Mouse (Mus musculus): ENCODE measurements around the gene Aqp2.

The Aqp2 gene

GRCm38 (mm10) chr15:99578802-99579485, at the start of gene Aqp2:
Gene Aqp2, plus strand, starts transcription at chr15:99579055.
- peak; percentile 23 for DNase-seq

- DNase-seq = peak; percentile 4
Observed at GRCm38 (mm10) chr15:99531146-99531545, 47.7 kb upstream of the Aqp2 start.

GRCm38 (mm10) chr15:99532023-99532422, 46.8 kb upstream of the Aqp2 start:
- no peak for DNase-seq

GRCm38 (mm10) chr15:99536889-99537862, 41.7 kb upstream of the Aqp2 start:
- no peak for DNase-seq

- DNase-seq = no peak
Observed at GRCm38 (mm10) chr15:99539891-99540290, 39.0 kb upstream of the Aqp2 start.

DNA sequence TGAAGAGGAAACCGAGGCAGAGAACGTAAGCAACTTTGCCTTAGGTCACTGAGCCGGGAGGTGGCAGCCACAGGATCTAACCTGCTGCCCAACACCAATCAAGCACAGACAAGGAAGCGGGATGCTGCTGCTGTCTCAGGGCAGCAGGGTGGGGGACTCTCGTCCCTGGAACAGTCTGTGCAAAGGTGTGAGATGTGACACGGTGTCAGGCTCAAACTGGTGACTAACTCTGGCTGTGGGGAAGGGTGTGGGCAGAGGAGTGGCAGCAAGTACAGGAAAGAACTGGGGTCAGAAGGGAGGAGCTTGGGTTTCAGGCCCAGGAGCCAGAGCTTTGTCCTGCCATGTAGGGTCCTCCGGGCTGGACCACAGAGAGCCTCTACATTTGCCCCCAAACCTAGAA, 34.8 kb upstream of the Aqp2 start:
- no peak for DNase-seq

- no peak for DNase-seq
Observed at GRCm38 (mm10) chr15:99546596-99546995, 32.3 kb upstream of the Aqp2 start.

DNA sequence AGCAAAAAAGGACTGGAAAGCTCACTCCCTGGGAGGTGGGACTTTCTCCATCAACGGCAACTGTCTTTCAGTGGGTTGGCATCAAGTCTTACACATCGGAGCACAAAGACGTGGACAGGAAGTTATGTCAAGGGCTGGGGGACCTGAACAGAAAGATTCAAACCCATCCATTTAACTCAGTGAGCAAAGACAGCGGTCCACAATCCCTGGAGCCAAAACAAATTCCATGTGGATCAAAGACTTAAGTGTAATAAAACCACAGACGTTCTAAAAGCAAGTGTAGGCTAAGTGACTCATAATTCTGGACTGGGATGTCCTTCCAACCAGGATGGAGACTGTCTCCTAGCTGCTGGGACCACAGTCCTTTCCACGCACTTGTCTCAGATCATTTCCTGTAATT, 31.1 kb upstream of the Aqp2 start:
- DNase-seq = no peak

DNA sequence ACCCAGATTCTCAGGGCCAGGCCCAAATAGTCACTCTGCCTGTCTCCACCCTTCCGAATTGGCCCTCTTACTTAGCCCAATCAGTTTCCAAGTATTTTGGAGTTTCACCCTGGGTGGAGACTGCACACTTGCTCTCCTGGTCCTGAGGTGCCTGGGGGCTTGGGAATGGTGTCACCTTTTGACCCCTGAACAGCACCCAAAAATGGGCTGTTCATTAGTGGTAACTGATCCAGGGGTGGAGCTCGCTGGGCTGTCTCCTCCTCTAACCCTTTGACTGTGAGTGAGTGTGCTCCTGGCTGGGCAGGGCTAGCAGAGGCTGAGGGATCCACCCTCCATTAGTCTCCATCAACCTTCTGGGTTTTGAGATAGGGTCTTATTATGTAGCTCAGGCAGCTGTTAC, 29.0 kb upstream of the Aqp2 start:
- no peak for DNase-seq

GRCm38 (mm10) chr15:99553767-99554166, 25.1 kb upstream of the Aqp2 start:
- DNase-seq = no peak

- no peak for DNase-seq
Observed at GRCm38 (mm10) chr15:99558947-99559346, 19.9 kb upstream of the Aqp2 start.

GRCm38 (mm10) chr15:99560246-99560645, 18.6 kb upstream of the Aqp2 start:
- DNase-seq = no peak

DNA sequence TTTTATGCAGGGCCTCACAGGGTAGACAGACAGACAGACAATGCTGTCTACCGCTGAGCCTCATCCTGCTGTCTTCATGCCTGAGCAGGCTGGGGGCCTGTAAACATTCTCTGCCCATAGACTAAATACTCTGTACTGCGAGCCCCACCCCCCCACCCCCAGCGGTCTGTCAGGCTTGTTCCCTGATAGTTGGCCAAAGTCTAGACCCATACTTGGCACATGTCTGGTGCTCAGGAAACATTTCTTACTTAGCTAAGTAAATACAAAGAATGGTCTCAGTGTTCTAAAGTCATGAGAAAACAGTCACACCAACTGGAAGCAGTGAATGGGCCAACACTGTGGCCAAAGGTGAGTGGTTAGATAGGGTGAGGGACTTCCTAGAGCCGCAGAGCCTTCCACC, 11.5 kb upstream of the Aqp2 start:
- peak; percentile 34 for DNase-seq

GRCm38 (mm10) chr15:99568682-99569081, 10.2 kb upstream of the Aqp2 start:
- no peak for DNase-seq

DNA sequence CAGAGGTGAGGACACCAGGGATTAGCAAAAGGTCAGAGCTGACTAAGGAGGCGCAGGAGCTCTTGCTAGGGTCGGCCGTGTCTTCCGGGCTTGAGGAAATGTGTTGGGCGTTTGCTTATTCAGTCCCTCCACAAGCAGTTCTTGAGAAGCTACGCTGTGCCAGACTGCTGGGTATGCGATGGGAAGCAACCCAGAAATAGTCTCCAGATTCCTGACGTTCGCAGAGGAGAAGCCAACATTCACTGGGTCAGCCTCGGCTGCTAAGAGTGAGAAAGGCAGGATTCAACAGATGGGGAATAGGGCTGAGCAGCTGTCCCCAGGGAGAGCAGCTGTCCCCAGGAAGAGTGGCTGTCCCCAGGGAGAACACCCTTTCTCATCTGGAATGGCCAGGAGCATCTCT, 9.7 kb upstream of the Aqp2 start:
- no peak for DNase-seq

GRCm38 (mm10) chr15:99583463-99584344, 4.8 kb downstream of the Aqp2 start:
- peak; percentile 60 for DNase-seq

- DNase-seq = peak; percentile 39
Observed at GRCm38 (mm10) chr15:99584407-99585202, 5.8 kb downstream of the Aqp2 start.

DNA sequence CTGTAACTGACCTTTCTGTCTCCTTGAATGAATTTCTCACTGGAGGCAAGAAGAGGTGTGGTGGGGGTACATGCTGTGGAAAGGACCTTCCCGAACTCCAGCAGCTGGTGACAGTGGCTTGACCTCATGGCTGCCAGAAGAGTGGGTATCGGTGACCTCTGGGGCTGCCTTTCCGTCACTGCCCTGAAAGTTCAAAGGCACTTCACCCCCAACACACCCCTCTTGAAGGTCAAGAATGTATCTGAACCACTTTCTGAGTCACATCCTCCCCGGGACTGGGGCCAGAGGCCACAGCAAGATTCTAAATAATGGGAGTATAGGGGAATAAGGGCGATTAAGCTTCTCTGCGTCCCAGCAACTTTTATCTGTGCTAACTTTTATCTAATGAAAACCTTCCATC, 6.9 kb downstream of the Aqp2 start:
- no peak for DNase-seq

DNA sequence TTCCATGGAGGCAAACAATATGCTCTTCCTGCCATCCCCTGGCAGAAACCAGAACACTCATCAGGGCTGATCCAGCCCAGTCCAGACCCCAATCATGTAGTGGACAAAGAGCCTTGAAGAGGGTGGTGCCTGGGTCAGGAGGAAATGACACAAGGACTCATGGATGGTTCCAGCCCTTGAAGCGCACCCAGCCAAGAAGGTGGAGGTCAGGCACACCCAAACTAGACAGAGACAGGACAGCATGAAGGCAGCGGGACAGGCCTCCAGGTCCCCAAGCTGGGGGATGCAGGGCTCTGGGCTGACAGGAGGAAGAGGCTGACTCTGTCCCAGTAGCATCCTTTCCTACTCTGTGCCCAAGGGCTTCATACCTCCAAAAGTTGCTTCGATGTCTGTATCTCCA, 7.7 kb downstream of the Aqp2 start:
- DNase-seq = no peak

GRCm38 (mm10) chr15:99589237-99589636, 10.4 kb downstream of the Aqp2 start:
- DNase-seq = no peak

DNA sequence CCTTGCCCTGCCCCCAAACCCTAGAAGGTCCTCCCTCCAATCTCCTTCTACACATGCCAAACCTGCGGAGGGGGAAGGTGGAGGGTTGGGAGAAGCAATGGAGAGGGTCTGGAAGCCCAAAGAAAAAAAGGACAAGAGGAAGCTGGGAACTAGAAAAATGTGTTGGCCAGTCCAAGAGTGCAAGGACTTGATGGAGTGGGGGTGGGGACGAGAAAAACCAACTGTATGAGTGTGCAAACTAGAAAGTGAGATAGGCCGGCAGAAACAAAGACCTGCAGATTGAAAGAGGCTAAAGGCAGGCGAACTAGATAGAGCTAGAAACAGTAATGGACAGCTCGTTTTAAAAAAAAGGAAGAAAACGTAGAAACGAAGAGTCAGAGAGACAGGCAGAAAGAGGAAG, 10.8 kb downstream of the Aqp2 start:
- DNase-seq = no peak

DNA sequence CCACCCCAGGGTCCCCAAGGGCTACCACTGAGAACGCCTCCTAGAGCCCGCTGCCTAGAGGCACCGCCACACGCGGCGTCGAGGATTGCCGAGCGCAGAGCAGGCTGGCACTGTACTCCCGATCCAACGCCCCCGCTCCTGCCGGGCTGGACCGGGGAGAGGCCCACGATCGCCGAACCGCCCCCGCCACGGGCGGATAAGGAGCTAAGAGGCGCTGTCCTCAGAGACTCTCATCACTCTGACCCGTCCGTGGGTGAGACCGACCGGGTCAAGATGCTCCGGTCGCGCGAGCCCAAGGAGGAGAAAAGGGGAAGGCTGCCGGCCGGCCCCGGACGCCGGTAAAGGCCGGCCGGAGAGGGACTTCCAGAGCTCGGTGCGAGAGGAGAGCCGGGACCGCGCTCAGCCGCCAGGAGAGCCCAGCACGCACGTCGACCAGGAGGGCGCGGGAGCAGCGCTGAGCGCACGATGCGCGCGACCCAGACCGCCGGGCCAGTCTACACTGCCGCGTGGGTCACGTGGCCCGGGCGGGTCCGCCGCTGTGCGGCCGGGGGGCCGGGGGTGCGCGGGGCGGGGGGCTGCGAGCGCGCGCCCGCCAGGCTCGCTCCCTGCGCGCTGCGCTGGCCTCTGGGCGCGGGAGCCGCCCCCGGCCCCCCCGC, 11.7 kb downstream of the Aqp2 start, which contains the start of gene Aqp5:
Gene Aqp5, plus strand, starts transcription at position 354 of the 656 bp plus-strand sequence.
- no peak for DNase-seq

Measured in kidney, postnatal 14 days (tissue).